Mouse (Mus musculus) heart, adult 2 months (tissue): Measurements from ENCODE around the gene B4galt1.

ENCODE experiments used
- CTCF ChIP-seq: fragments of 200-600 bp; IDR thresholded peaks from 2 replicates; pipeline ENCODE4 v1.8.1; 2022; ENCODE audit warnings: antibody characterized with exemption, mild to moderate bottlenecking, moderate library complexity
- EP300 ChIP-seq: fragments of 200-500 bp; IDR thresholded peaks from 2 replicates; pipeline ENCODE4 v1.6.1; 2011; ENCODE audit warnings: low read depth, low read length, control low read depth; ENCODE audit not compliant: insufficient read depth

DNA sequence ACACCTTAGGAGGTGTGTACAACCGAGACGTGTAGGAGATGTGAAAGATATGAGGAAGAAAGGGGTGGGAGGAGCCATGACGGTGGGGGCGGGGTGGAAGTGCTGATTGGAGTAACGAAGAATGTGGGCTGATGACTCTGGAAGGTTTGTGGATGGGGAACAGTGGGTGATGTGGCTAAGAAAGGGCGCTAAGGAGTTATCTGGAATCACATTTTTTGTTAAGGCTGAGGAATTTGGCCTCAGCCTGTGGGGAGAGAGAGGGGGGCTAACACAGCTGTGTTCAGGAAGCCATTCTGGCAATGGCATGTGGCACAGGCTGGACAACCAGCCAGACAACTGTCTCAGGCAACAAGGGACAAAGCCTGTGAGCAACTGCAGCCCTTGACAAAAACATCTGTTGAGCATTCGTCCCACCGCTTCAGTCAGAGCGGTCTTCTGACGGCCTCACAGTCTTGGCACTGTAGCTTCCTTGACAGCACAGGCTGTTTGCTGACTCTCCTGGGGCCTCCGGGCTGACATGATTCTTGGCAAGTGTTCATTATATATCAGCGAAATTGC lies 23.1 kb upstream of the B4galt1 start:
- TF ChIP-seq CTCF (no peak), EP300 (peak; percentile 88)
